Comparison of ENCODE assay signal across 9 mouse cellular contexts in genomic region chr3:27862821-27863740, GRCm38 (mm10). TPM values are rescaled to one million over a fixed set of nuclear protein-coding genes. Genes with fewer than 3 reads are reported as not detected.
DNase-seq lines count a peak whose midpoint lies in the region; ATAC-seq and TF ChIP-seq lines count a peak whose summit lies in the region.
"Had no signal": no experiment of that assay in that cellular context is flagged by ENCODE, and none has a peak within 500 bp of the region (broad histone marks: within the 10 kb centered on the region; RNA-seq: fewer than 3 reads in every experiment).

No protein-coding gene starts in this region.

- ATAC-seq in forebrain, embryonic 14.5 days: peak; percentile 94
- ATAC-seq in heart, postnatal 0 days (ENCODE audit: insufficient read depth, low read depth): peak; percentile 88
- peak; percentile 55; the same call in 1 of the 2 replicates for ATAC-seq in liver, embryonic 12.5 days
- peak; percentile 88 for ATAC-seq in neural tube, embryonic 11.5 days (ENCODE audit: insufficient read depth, low FRiP score, low TSS enrichment)

- H3K4me1 ChIP-seq in forebrain, embryonic 14.5 days (ENCODE audit: control insufficient read depth, insufficient read depth, low read length): peaks cover 17% of the 10 kb centered on the region
- H3K4me1 ChIP-seq in heart, postnatal 0 days (ENCODE audit: control insufficient read depth, insufficient read depth): peaks cover 32% of the 10 kb centered on the region
- H3K4me1 ChIP-seq in liver, embryonic 12.5 days: peaks cover 7% of the 10 kb centered on the region; the same call in 1 of the 2 replicates
- peaks cover 6% of the 10 kb centered on the region; the same call in 1 of the 2 replicates for H3K4me1 ChIP-seq in neural tube, embryonic 11.5 days (ENCODE audit: control insufficient read depth, insufficient read depth, low read length)

- peak overlapping the region; percentile 24 for H3K4me3 ChIP-seq in forebrain, embryonic 14.5 days (ENCODE audit: low read depth, low read length)
- H3K4me3 ChIP-seq in heart, postnatal 0 days (ENCODE audit: low read depth, low read length): peak overlapping the region; percentile 33
- H3K4me3 ChIP-seq in liver, embryonic 12.5 days: peak overlapping the region; percentile 12
- H3K4me3 ChIP-seq in neural tube, embryonic 11.5 days (ENCODE audit: low read depth, low read length): no peak overlapping the region; the same call in 1 of the 2 replicates

- peak; percentile 51 for TF ChIP-seq CTCF in heart, postnatal 0 days (IDR thresholded peaks at IDR 0.05; ENCODE audit: low read depth)

- H3K9me3 ChIP-seq in forebrain, embryonic 14.5 days (replicated peaks; ENCODE audit: control insufficient read depth, low read length): no peaks in the 10 kb centered on the region
- H3K9me3 ChIP-seq in heart, postnatal 0 days (replicated peaks; ENCODE audit: control insufficient read depth, low read length): no peaks in the 10 kb centered on the region
- H3K9me3 ChIP-seq in liver, embryonic 12.5 days (replicated peaks): no peaks in the 10 kb centered on the region
- H3K9me3 ChIP-seq in neural tube, embryonic 11.5 days (ENCODE audit: control insufficient read depth, low read length): no peaks in the 10 kb centered on the region

- DNase-seq in thymus, postnatal 0 days (ENCODE audit: low spot score): peak; percentile 4
- no peak for DNase-seq in thymus, postnatal 10 days (ENCODE audit: low spot score in 2 of 2)
- DNase-seq in forebrain, embryonic 14.5 days (ENCODE audit: low spot score): peak; percentile 95
- DNase-seq in heart, postnatal 0 days (ENCODE audit: low spot score): peak; percentile 97
- peak; percentile 77 to 81 for DNase-seq in kidney, postnatal 36 days
- peak; percentile 75 for DNase-seq in neural tube, embryonic 11.5 days (ENCODE audit: low spot score)
- DNase-seq in urinary bladder, postnatal 25 days (ENCODE audit: low spot score): peak; percentile 40

- H3K9ac ChIP-seq in forebrain, embryonic 14.5 days (ENCODE audit: low read length): peak overlapping the region; percentile 46; the same call in 1 of the 2 replicates
- peak overlapping the region; percentile 34 for H3K9ac ChIP-seq in heart, postnatal 0 days (replicated peaks; ENCODE audit: low read depth, low read length)
- H3K9ac ChIP-seq in liver, embryonic 12.5 days: no peak overlapping the region
- peak overlapping the region; percentile 30 for H3K9ac ChIP-seq in neural tube, embryonic 11.5 days (ENCODE audit: low read length)

- H3K27me3 ChIP-seq in forebrain, embryonic 14.5 days (replicated peaks; ENCODE audit: control insufficient read depth, insufficient read depth, low read length): no peaks in the 10 kb centered on the region
- no peaks in the 10 kb centered on the region for H3K27me3 ChIP-seq in heart, postnatal 0 days (ENCODE audit: control insufficient read depth, insufficient read depth, low read length)
- no peaks in the 10 kb centered on the region for H3K27me3 ChIP-seq in liver, embryonic 12.5 days (replicated peaks)
- H3K27me3 ChIP-seq in neural tube, embryonic 11.5 days (ENCODE audit: control insufficient read depth, insufficient read depth, low read length): no peaks in the 10 kb centered on the region
- H3K27me3 ChIP-seq: CH12.LX had no signal

- peak overlapping the region; percentile 57 for H3K4me2 ChIP-seq in forebrain, embryonic 14.5 days (ENCODE audit: low read length)
- peak overlapping the region; percentile 53 for H3K4me2 ChIP-seq in heart, postnatal 0 days (ENCODE audit: low read depth, low read length)
- peak overlapping the region; percentile 42 for H3K4me2 ChIP-seq in liver, embryonic 12.5 days
- H3K4me2 ChIP-seq in neural tube, embryonic 11.5 days (ENCODE audit: low read depth): peak overlapping the region; percentile 41

- H3K36me3 ChIP-seq in forebrain, embryonic 14.5 days (ENCODE audit: control insufficient read depth, insufficient read depth, low read length): no peaks in the 10 kb centered on the region
- H3K36me3 ChIP-seq in heart, postnatal 0 days (replicated peaks; ENCODE audit: control insufficient read depth, insufficient read depth, low read length): no peaks in the 10 kb centered on the region
- no peaks in the 10 kb centered on the region for H3K36me3 ChIP-seq in liver, embryonic 12.5 days
- H3K36me3 ChIP-seq in neural tube, embryonic 11.5 days (ENCODE audit: control insufficient read depth, insufficient read depth, low read length): no peaks in the 10 kb centered on the region

- TF ChIP-seq EP300 in heart, postnatal 0 days (IDR thresholded peaks at IDR 0.05; ENCODE audit: low read depth): peak; percentile 70; the same call in 1 of the 2 replicates

- 3% methylated on average over 16 of the region's 16 CpGs for WGBS in forebrain, embryonic 14.5 days
- 6% methylated on average over 16 of the region's 16 CpGs for WGBS in heart, postnatal 0 days
- WGBS in liver, embryonic 12.5 days (ENCODE audit: insufficient replicate concordance): 14% methylated on average over 16 of the region's 16 CpGs
- WGBS in neural tube, embryonic 11.5 days: 11% methylated on average over 16 of the region's 16 CpGs

- peak overlapping the region; percentile 61 for H3K27ac ChIP-seq in forebrain, embryonic 14.5 days (ENCODE audit: low read depth, low read length)
- peak overlapping the region; percentile 87 for H3K27ac ChIP-seq in heart, postnatal 0 days (ENCODE audit: low read depth)
- H3K27ac ChIP-seq in liver, embryonic 12.5 days: 0 out of 2 replicates have a peak overlapping the region, but pooled peaks have one; percentile 45
- peak overlapping the region; percentile 58; the same call in 1 of the 2 replicates for H3K27ac ChIP-seq in neural tube, embryonic 11.5 days (ENCODE audit: low read depth, low read length)

RNA-seq across cellular contexts. Expression of gene Tmem212, which starts 33.1 kb away (rescaled TPM):
- 1.2 and 1.3 TPM in 2 replicates for polyA plus RNA-seq in thymus, postnatal 0 days (2015; fragmentation: Nextera tagmentation; extraction: Ambion mirVana)
- polyA plus RNA-seq in forebrain, embryonic 14.5 days (2014; fragmentation: Nextera tagmentation; extraction: Ambion mirVana): not detected in 2 replicates
- 1.1 TPM in 1 of 2 replicates, not detected in the other for total RNA-seq in heart, postnatal 0 days (2014; rRNA removed; ENCODE audit: low replicate concordance)
- polyA plus RNA-seq in heart, postnatal 0 days (2015; fragmentation: Nextera tagmentation; extraction: Ambion mirVana): 1.5 TPM in 1 of 2 replicates, not detected in the other
- polyA plus RNA-seq in liver, embryonic 12.5 days (2016; fragmentation: Nextera tagmentation; extraction: Ambion mirVana): not detected in 2 replicates
- polyA plus RNA-seq in neural tube, embryonic 11.5 days (2014; fragmentation: Nextera tagmentation; extraction: Ambion mirVana): not detected in 2 replicates
- total RNA-seq: CH12.LX had no signal

Comparison
In these comparisons a context has a peak if more than half of its experiments do, and no peak if none do; other contexts are left out.
1. DNase-seq: peak in thymus, postnatal 0 days (single experiment), forebrain, embryonic 14.5 days (single experiment), heart, postnatal 0 days (single experiment), kidney, postnatal 36 days (2 of 2), neural tube, embryonic 11.5 days (single experiment) and urinary bladder, postnatal 25 days (single experiment); none in thymus, postnatal 10 days (0 of 2).
2. Peak in every context shown above with its lines, with median percentiles within 50 percentile points of each other: ATAC-seq, H3K27ac ChIP-seq and H3K4me2 ChIP-seq.